Mouse (Mus musculus): ENCODE measurements at regions not wholly inside any gene's neighbourhood (a gene's known extent, or its start where the extent isn't known, plus 50 kb on each side); places are given as distances from the start of the nearest gene placed in this dataset.

DNA sequence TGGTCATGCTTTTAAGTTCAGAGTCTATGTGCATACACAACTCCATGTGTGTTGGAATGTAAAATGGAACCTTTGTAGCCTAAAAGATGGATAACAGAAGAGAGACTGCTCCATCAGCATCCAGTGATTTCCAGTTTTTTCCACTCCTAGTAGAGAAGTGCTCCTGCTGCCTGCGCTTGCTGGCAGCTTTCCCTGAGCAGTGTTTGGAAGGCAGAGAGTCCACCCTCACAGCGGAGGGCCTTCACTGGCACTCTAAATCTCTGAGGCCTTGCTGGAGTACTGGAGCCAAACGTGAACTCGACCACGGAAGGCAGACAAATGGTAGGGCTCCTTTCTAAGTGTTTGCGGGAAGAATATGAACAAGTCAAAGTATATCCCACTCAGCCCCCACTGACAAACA lies 108.0 kb upstream of the Ank start:
- no peak overlapping the region for H3K4me2 ChIP-seq
- WGBS = 42% methylated on average over 6 of the region's 6 CpGs
- H3K27ac ChIP-seq = no peak overlapping the region
- no peak for ATAC-seq (ENCODE audit: borderline replicate concordance, extremely low read depth, low FRiP score, low TSS enrichment)
- no peaks in the 10 kb centered on the region for H3K36me3 ChIP-seq
- H3K4me1 ChIP-seq = no peaks in the 10 kb centered on the region
- no peaks in the 10 kb centered on the region for H3K27me3 ChIP-seq
- H3K9me3 ChIP-seq = no peaks in the 10 kb centered on the region
- no peak overlapping the region for H3K4me3 ChIP-seq
- no peak overlapping the region for H3K9ac ChIP-seq

DNA sequence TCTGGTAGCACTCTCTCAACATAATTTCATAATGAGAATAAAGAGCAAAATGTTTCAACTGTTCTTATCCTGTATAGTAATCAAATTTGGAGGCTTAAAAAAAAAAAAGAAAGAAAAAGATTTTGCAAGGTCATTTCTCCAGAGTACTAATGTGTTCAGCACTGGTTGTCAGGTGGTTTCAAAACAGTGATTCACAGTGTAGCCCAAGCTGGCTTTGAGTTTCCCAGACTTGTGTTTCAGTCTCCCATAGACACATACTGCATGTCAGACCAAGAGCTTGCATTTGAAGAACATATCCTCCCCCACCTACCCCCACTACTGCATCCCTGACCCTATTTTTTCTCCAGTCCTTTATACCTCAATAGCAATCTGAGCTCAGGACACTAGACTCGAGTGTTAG lies 107.2 kb upstream of the Ank start:
- WGBS = 33% methylated on average over 1 of the region's 1 CpGs
- Histone ChIP-seq H3K4me3 (no peak overlapping the region), H3K4me2 (no peak overlapping the region), H3K36me3 (no peaks in the 10 kb centered on the region), H3K4me1 (no peaks in the 10 kb centered on the region), H3K9ac (no peak overlapping the region), H3K27ac (no peak overlapping the region), H3K9me3 (no peaks in the 10 kb centered on the region), H3K27me3 (no peaks in the 10 kb centered on the region)
- no peak for ATAC-seq (ENCODE audit: borderline replicate concordance, extremely low read depth, low FRiP score, low TSS enrichment)

DNA sequence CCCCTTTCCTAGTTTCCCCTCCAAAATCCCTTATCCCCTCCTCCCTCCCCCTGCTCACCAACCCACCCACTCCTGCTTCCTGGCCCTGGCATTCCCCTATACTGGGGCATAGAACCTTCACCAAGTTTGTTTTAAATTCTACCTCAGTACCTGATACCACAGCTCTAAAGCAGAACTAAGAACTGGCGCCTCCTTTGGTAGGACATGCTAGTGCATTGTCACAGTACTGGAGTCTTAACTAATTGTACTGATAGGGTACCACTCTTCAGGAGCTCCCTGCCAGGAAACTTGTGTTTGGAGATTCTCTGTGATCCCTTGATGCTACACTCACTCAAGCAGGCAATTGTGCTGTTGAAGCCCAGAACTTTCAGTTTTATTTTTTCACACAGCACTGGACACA lies 92.0 kb upstream of the Ank start:
- ATAC-seq (ENCODE audit: borderline replicate concordance, extremely low read depth, low FRiP score, low TSS enrichment) = no peak
- no peaks in the 10 kb centered on the region for H3K27me3 ChIP-seq
- no peak overlapping the region for H3K4me2 ChIP-seq
- no peaks in the 10 kb centered on the region for H3K9me3 ChIP-seq
- no peak overlapping the region for H3K4me3 ChIP-seq
- no peak overlapping the region for H3K9ac ChIP-seq
- H3K4me1 ChIP-seq = no peaks in the 10 kb centered on the region
- H3K27ac ChIP-seq = no peak overlapping the region
- WGBS = 67% methylated on average over 1 of the region's 1 CpGs
- H3K36me3 ChIP-seq = no peaks in the 10 kb centered on the region

DNA sequence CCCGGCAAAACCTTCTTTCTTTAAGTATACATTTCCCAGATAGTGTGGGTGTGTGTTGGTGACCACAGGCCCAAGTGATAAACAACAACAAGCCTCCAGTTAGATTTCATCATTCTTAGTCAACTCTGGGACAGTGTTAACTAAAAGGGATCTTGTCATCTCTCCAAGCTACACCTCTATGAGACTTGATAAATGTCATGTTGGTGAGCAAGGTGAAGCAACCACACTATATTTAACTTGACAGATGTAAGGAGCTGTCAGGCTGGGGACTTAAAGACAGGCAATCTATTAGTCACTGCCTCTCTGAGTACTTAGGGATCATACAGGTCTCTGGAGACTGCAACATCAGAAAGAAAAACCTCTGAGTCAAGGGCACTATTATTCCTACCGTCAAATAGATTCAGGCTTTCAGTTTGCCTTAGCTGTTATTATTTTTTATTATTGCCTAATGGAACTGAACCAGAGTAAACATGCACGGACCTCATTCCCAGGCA lies 87.8 kb upstream of the Ank start:
- no peak overlapping the region for H3K27ac ChIP-seq
- H3K36me3 ChIP-seq = no peaks in the 10 kb centered on the region
- no peak overlapping the region for H3K4me3 ChIP-seq
- H3K27me3 ChIP-seq = no peaks in the 10 kb centered on the region
- no peaks in the 10 kb centered on the region for H3K4me1 ChIP-seq
- no peak for ATAC-seq (ENCODE audit: borderline replicate concordance, extremely low read depth, low FRiP score, low TSS enrichment)
- no peaks in the 10 kb centered on the region for H3K9me3 ChIP-seq
- H3K9ac ChIP-seq = no peak overlapping the region
- WGBS = 75% methylated on average over 3 of the region's 3 CpGs
- H3K4me2 ChIP-seq = no peak overlapping the region

DNA sequence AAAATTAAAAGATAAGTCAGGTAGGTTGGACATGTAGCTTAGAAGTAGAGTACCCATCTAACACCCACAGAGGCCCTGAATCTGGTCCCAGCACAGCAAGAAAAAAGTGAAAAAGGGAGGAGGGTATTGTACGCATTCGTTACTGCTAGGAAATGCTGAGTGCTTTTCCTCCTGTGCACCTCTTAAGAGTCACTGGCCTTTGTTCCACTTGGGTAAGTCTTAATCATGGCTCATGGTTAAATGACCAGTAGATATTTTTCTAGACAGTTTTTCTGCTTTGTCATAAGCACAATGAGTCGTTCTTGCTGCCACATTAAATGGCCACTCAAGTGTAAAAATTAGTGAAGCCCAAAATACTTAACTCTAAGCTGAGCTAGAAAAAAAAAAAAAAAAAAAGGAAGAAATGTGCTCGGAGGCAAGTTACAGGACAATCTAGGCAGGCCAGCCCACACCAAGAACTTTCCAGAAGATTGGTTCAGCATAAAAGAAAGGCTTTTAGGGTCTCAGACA lies 86.0 kb upstream of the Ank start:
- ATAC-seq (ENCODE audit: borderline replicate concordance, extremely low read depth, low FRiP score, low TSS enrichment) = no peak
- no peak overlapping the region for H3K4me3 ChIP-seq
- 79% methylated on average over 4 of the region's 4 CpGs for WGBS

DNA sequence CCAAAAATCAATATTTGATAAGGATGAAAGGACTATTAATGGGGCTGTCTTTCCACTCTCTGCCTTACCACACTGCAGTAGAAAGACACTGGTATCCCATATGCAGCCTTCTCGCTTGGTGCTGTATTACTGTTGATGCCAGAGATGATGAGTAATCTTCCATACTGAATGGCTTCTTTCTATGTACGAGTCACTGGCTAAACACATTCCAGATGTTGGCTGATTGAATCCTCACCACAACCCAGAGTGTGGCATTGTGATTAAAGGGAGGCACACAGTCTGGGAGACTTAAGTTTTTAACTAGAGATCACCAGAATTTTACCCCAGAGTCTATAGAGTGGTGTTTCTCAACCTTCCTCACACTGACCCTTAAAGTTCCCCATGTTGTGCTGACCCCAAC lies 84.9 kb upstream of the Ank start:
- ATAC-seq (ENCODE audit: borderline replicate concordance, extremely low read depth, low FRiP score, low TSS enrichment) = no peak
- H3K27me3 ChIP-seq = no peaks in the 10 kb centered on the region
- H3K9me3 ChIP-seq = no peaks in the 10 kb centered on the region
- no peaks in the 10 kb centered on the region for H3K36me3 ChIP-seq
- no peak overlapping the region for H3K4me2 ChIP-seq
- no peak overlapping the region for H3K9ac ChIP-seq
- no peak overlapping the region for H3K4me3 ChIP-seq
- no peaks in the 10 kb centered on the region for H3K4me1 ChIP-seq
- H3K27ac ChIP-seq = no peak overlapping the region
- WGBS = 69% methylated on average over 2 of the region's 2 CpGs

More for the DNA sequence above, 86.0 kb upstream of the Ank start:
- Histone ChIP-seq H3K27ac (no peak overlapping the region), H3K4me2 (no peak overlapping the region), H3K9ac (no peak overlapping the region), H3K36me3 (no peaks in the 10 kb centered on the region), H3K4me1 (no peaks in the 10 kb centered on the region), H3K9me3 (no peaks in the 10 kb centered on the region), H3K27me3 (no peaks in the 10 kb centered on the region)

DNA sequence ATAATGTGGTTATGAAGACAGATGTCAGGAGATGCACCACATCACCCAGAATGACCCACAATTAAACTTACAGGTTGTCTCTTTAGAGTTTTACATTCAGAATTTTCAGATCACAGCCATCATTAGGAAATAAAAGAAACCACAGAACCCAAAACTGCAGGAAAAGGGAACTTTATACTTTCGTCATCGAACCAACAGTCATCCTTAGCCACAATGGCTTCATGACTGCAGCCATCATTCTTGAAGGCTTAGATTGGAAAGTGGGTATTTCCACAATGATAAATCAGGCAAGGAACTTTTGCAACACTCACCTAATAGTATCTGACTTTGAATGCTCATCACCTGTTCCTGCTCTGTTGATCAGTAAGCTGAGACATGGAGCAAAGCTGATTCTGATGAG lies 75.9 kb upstream of the Ank start:
- WGBS = 91% methylated on average over 2 of the region's 2 CpGs
- H3K9me3 ChIP-seq = no peaks in the 10 kb centered on the region
- no peak for ATAC-seq (ENCODE audit: borderline replicate concordance, extremely low read depth, low FRiP score, low TSS enrichment)
- H3K4me2 ChIP-seq = no peak overlapping the region
- H3K9ac ChIP-seq = no peak overlapping the region
- no peak overlapping the region for H3K27ac ChIP-seq
- H3K4me1 ChIP-seq = no peaks in the 10 kb centered on the region
- no peak overlapping the region for H3K4me3 ChIP-seq
- no peaks in the 10 kb centered on the region for H3K27me3 ChIP-seq
- no peaks in the 10 kb centered on the region for H3K36me3 ChIP-seq

DNA sequence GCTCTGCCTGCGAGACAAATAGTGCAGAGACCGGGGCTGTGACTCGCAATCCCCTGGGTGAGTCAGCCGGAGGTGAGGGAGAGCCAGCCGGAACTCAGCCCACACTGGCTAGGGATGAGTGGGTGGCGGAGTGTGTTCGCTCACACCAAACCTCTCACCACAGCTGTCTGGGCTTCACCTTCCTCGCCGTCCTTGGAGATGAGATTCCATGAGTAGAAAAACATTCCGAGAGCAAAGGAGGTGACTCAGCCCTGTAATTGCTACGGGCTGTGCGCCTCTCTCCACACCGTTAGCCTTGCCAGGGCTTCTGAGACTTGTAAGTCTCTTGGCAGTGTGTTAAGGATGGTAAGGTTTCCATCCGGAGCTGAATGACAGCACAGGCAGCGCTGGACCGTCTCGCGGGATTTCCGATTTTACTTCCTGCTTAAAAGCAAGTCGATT lies 60.7 kb upstream of the Ank start:
- 61% methylated on average over 20 of the region's 20 CpGs for WGBS
- H3K4me3 ChIP-seq = no peak overlapping the region
- no peaks in the 10 kb centered on the region for H3K36me3 ChIP-seq
- no peak overlapping the region for H3K27ac ChIP-seq
- no peaks in the 10 kb centered on the region for H3K9me3 ChIP-seq
- peak overlapping the region; percentile 14 for H3K4me2 ChIP-seq
- no peaks in the 10 kb centered on the region for H3K27me3 ChIP-seq
- H3K9ac ChIP-seq = no peak overlapping the region
- H3K4me1 ChIP-seq = no peaks in the 10 kb centered on the region
- ATAC-seq (ENCODE audit: borderline replicate concordance, extremely low read depth, low FRiP score, low TSS enrichment) = no peak

DNA sequence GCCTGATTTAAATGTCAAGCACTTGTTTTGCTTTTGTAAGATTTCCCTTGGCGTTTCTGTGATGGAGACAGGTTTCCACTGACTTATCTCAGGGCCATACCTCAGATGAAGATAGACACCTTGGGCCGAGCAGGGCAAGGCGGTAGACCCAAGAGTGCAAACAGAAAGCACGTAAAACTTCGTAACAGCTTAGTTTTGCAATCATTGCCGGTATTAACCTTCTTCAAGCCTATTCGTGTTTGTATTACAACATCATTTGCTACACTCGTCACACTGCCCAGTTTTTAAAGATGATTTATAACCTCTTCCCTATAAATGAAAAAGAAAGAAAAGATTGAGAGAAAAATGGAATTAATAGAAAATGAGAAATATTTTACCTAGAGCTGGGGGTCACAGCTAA lies 56.6 kb upstream of the Ank start:
- Histone ChIP-seq H3K9me3 (no peaks in the 10 kb centered on the region), H3K9ac (no peak overlapping the region), H3K27me3 (no peaks in the 10 kb centered on the region), H3K27ac (no peak overlapping the region), H3K4me3 (no peak overlapping the region), H3K4me1 (no peaks in the 10 kb centered on the region), H3K36me3 (no peaks in the 10 kb centered on the region), H3K4me2 (no peak overlapping the region)
- 73% methylated on average over 8 of the region's 8 CpGs for WGBS
- ATAC-seq (ENCODE audit: borderline replicate concordance, extremely low read depth, low FRiP score, low TSS enrichment) = no peak

DNA sequence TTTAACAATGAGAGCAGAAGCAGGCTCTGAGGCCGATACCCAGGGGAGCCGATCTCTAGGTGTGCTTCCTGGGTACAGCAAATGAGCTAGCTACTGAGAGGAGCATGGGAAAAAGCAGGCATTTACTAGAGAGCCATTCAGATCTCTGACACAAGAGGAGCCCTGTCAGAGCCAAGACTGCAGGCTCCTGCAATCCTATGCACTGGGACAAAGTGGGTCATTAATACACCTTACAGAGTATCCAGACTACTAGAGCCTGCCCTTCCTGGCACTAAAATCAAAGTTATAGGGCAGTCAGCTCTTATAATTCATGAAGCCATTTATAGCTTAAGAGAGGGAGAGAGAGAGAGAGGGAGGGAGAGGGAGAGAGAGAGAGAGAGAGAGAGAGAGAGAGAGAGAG lies 54.2 kb upstream of the Ank start:
- H3K27ac ChIP-seq = no peak overlapping the region
- H3K36me3 ChIP-seq = no peaks in the 10 kb centered on the region
- 95% methylated on average over 2 of the region's 2 CpGs for WGBS
- no peaks in the 10 kb centered on the region for H3K27me3 ChIP-seq
- no peaks in the 10 kb centered on the region for H3K4me1 ChIP-seq
- H3K9me3 ChIP-seq = no peaks in the 10 kb centered on the region
- no peak overlapping the region for H3K4me3 ChIP-seq
- no peak for ATAC-seq (ENCODE audit: borderline replicate concordance, extremely low read depth, low FRiP score, low TSS enrichment)
- H3K4me2 ChIP-seq = no peak overlapping the region
- no peak overlapping the region for H3K9ac ChIP-seq

DNA sequence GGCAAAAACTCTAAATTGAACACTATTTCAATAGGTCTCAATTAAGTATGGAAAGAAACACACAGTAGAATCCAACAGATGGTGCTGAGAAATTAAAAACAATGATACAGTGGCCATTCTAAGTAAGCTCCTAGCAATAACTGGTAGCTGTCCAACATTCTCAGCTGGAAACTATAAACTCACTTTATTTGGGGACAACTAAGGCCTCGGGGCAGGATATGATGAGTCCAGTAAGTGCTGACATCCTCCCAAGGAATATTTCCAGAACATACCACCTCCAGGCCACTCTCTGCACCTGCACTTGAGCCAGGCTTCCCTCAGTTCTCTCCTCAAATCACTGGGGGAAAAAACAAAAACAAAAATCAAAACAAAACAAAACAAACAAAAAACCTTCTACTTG lies 53.7 kb upstream of the Ank start:
- H3K9ac ChIP-seq = no peak overlapping the region
- no peak overlapping the region for H3K4me2 ChIP-seq
- H3K4me1 ChIP-seq = no peaks in the 10 kb centered on the region
- no peaks in the 10 kb centered on the region for H3K27me3 ChIP-seq
- H3K36me3 ChIP-seq = no peaks in the 10 kb centered on the region
- H3K4me3 ChIP-seq = no peak overlapping the region
- WGBS = 44% methylated on average over 1 of the region's 1 CpGs
- H3K27ac ChIP-seq = no peak overlapping the region
- ATAC-seq (ENCODE audit: borderline replicate concordance, extremely low read depth, low FRiP score, low TSS enrichment) = no peak
- no peaks in the 10 kb centered on the region for H3K9me3 ChIP-seq

DNA sequence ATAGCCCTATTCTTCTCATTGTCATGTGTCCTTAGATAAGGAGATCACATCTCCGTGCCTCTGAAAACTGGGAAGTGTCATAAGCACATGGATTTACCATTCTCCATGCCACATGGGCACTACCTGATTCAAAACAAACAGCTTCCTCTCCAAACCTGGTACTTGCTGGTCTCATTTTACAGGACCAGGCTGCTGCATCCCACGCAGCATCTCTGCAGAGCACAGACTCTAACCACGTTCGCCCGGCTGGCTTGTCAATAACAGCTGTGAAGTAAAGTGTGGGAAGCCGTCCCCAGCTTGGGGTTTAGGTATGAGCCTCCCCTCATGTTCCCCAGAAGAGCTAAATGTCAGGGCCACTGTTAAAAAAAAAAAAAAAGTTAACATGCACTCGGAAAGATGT lies 53.0 kb upstream of the Ank start:
- no peaks in the 10 kb centered on the region for H3K9me3 ChIP-seq
- no peaks in the 10 kb centered on the region for H3K27me3 ChIP-seq
- ATAC-seq (ENCODE audit: borderline replicate concordance, extremely low read depth, low FRiP score, low TSS enrichment) = no peak
- H3K4me2 ChIP-seq = no peak overlapping the region
- no peak overlapping the region for H3K9ac ChIP-seq
- no peak overlapping the region for H3K4me3 ChIP-seq
- no peaks in the 10 kb centered on the region for H3K36me3 ChIP-seq
- WGBS = 72% methylated on average over 7 of the region's 7 CpGs
- no peak overlapping the region for H3K27ac ChIP-seq
- no peaks in the 10 kb centered on the region for H3K4me1 ChIP-seq

DNA sequence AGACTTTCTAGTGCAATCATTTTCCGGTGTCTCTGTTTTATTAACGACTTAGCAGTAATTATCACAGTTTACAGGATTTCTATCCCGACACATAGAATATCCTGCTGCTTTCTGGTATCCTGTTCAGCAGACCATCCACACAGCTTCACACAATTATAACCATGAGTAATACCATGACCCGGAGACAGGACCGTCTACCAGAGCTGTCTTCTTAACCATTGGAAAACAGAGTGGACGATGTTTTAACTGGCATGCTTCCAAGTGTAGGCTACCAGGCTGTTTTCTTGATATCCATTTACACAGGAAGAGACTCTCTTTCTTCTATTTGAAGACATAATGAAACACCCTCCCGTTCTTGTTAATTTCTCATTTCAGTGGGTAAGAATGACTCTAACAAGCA lies 51.7 kb upstream of the Ank start:
- WGBS = 45% methylated on average over 7 of the region's 7 CpGs
- Histone ChIP-seq H3K27ac (no peak overlapping the region), H3K9ac (no peak overlapping the region), H3K9me3 (no peaks in the 10 kb centered on the region), H3K4me1 (no peaks in the 10 kb centered on the region), H3K27me3 (no peaks in the 10 kb centered on the region), H3K36me3 (no peaks in the 10 kb centered on the region), H3K4me2 (no peak overlapping the region), H3K4me3 (no peak overlapping the region)
- no peak for ATAC-seq (ENCODE audit: borderline replicate concordance, extremely low read depth, low FRiP score, low TSS enrichment)
